Mouse (Mus musculus): ENCODE measurements at regions not wholly inside any gene's neighbourhood (a gene's known extent, or its start where the extent isn't known, plus 50 kb on each side); places are given as distances from the start of the nearest gene placed in this dataset.
A peak's percentile ranks its signal among the peaks of the same experiment; 100 is the strongest.

- no peak for DNase-seq (ENCODE audit: low spot score)
Observed at GRCm38 (mm10) chr6:41126855-41127254, 91.5 kb upstream of the 2210010C04Rik start.

- no peak for DNase-seq (ENCODE audit: low spot score)
Observed at GRCm38 (mm10) chr6:41121641-41122040, 86.3 kb upstream of the 2210010C04Rik start.

- no peak for DNase-seq (ENCODE audit: low spot score)
Observed at GRCm38 (mm10) chr6:41119176-41119575, 83.9 kb upstream of the 2210010C04Rik start.

GRCm38 (mm10) chr6:41118201-41118976, 83.1 kb upstream of the 2210010C04Rik start:
- DNase-seq (ENCODE audit: low spot score) = peak; percentile 70

- no peak for DNase-seq (ENCODE audit: low spot score)
Observed at GRCm38 (mm10) chr6:41113943-41114342, 78.6 kb upstream of the 2210010C04Rik start.

GRCm38 (mm10) chr6:41112861-41113610, 77.7 kb upstream of the 2210010C04Rik start:
- DNase-seq (ENCODE audit: low spot score) = peak; percentile 47

- no peak for DNase-seq (ENCODE audit: low spot score)
Observed at GRCm38 (mm10) chr6:41111829-41112228, 76.5 kb upstream of the 2210010C04Rik start.

- no peak for DNase-seq (ENCODE audit: low spot score)
Observed at GRCm38 (mm10) chr6:41108897-41109296, 73.6 kb upstream of the 2210010C04Rik start.

GRCm38 (mm10) chr6:41103689-41104400, 68.5 kb upstream of the 2210010C04Rik start:
- no peak for DNase-seq (ENCODE audit: low spot score)

GRCm38 (mm10) chr6:41101997-41102396, 66.7 kb upstream of the 2210010C04Rik start:
- no peak for DNase-seq (ENCODE audit: low spot score)

GRCm38 (mm10) chr6:41100258-41100657, 64.9 kb upstream of the 2210010C04Rik start:
- DNase-seq (ENCODE audit: low spot score) = no peak

- no peak for DNase-seq (ENCODE audit: low spot score)
Observed at GRCm38 (mm10) chr6:41091177-41091829, 56.0 kb upstream of the 2210010C04Rik start.

Measured in layer of hippocampus, adult 11-12 months (tissue).